Mouse (Mus musculus): ENCODE data around the gene Eno1. TPM values are rescaled to one million over a fixed set of nuclear protein-coding genes. Genes with fewer than 3 reads are reported as not detected.

The Eno1 gene
- polyA plus RNA-seq, 2 experiments: 215 to 488 TPM

DNA sequence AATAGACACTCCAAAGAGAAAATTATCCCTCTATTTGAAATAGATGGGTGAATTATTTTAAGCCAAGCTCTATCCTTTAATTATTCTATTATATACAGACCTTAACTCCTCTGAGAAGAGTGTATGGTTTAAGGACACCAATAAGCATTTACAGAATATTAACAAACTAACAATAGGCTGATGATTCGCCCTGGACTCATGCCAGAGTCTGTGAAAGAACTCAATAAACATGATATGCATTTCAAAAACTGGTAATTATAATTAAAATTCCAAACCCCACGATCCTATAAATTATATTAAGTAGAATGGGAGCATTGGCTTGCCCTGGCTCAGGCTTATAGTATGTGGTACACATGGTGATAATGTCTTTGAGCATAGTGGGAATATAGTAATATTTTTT lies 43.5 kb downstream of the Eno1 start:
- 74% methylated on average over 2 of the region's 2 CpGs for WGBS (ENCODE audit: insufficient replicate concordance)
- Histone ChIP-seq H3K4me2 (ENCODE audit: low read depth) (peak overlapping the region; percentile 91), H3K27me3 (ENCODE audit: control insufficient read depth, insufficient read depth, low read length) (no peaks in the 10 kb centered on the region), H3K9me3 (ENCODE audit: control insufficient read depth, low read length) (no peaks in the 10 kb centered on the region), H3K4me1 (replicated peaks; ENCODE audit: control insufficient read depth in 2 of 2, insufficient read depth in 2 of 2, low read length in 1 of 2) (peaks cover 11 to 18% of the 10 kb centered on the region in 2 experiments), H3K36me3 (replicated peaks; ENCODE audit: control insufficient read depth, insufficient read depth, low read depth) (no peaks in the 10 kb centered on the region), H3K27ac (no peak overlapping the region), H3K4me3 (ENCODE audit: insufficient read depth in 1 of 2, low read depth in 2 of 2, low read length in 2 of 2) (no peak overlapping the region), H3K9ac (replicated peaks) (no peak overlapping the region)
- DNase-seq (ENCODE audit: low read depth in 3 of 3, low spot score in 3 of 3) (no peak), ATAC-seq (ENCODE audit: insufficient read depth) (no peak)
- TF ChIP-seq EP300 (IDR thresholded peaks at IDR 0.05; ENCODE audit: low read depth): no peak
- no peak for TF ChIP-seq CTCF (IDR thresholded peaks at IDR 0.05; ENCODE audit: low read depth)

DNA sequence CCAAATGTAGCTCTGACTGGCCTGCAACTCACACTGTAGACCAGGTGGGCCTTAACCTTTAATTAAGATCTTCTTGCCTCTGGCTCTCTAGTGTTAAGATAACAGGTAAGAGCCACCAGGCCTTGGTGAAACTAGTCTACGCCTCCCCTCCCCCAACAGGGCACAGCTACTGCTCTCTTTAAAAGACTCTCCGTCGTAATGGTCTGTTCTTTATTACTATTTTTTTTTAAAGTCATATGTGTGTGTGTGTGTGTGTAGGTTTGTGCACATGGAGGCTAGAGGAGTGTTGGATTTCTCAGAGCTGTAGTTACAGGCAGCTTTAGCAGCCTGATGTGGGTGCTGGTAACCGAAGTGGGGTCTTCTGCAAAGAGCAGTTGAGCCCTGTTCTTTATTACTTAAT lies 43.9 kb downstream of the Eno1 start:
- peak overlapping the region; percentile 91 for H3K4me2 ChIP-seq (ENCODE audit: low read depth)
- no peak for TF ChIP-seq CTCF (IDR thresholded peaks at IDR 0.05; ENCODE audit: low read depth)
- TF ChIP-seq EP300 (IDR thresholded peaks at IDR 0.05; ENCODE audit: low read depth): no peak
- H3K27me3 ChIP-seq (ENCODE audit: control insufficient read depth, insufficient read depth, low read length): no peaks in the 10 kb centered on the region
- DNase-seq (ENCODE audit: low read depth in 3 of 3, low spot score in 3 of 3) (no peak), ATAC-seq (ENCODE audit: insufficient read depth) (no peak)
- peak overlapping the region in 1 of 2 experiments; percentile 90; a peak in 3 of 4 replicates for H3K4me3 ChIP-seq (ENCODE audit: insufficient read depth in 1 of 2, low read depth in 2 of 2, low read length in 2 of 2)
- H3K4me1 ChIP-seq (replicated peaks; ENCODE audit: control insufficient read depth in 2 of 2, insufficient read depth in 2 of 2, low read length in 1 of 2): peaks cover 11 to 18% of the 10 kb centered on the region in 2 experiments
- 56% methylated on average over 4 of the region's 4 CpGs for WGBS (ENCODE audit: insufficient replicate concordance)
- H3K27ac ChIP-seq: peak overlapping the region; percentile 92
- no peaks in the 10 kb centered on the region for H3K36me3 ChIP-seq (replicated peaks; ENCODE audit: control insufficient read depth, insufficient read depth, low read depth)
- H3K9me3 ChIP-seq (ENCODE audit: control insufficient read depth, low read length): no peaks in the 10 kb centered on the region
- peak overlapping the region; percentile 94 for H3K9ac ChIP-seq (replicated peaks)

DNA sequence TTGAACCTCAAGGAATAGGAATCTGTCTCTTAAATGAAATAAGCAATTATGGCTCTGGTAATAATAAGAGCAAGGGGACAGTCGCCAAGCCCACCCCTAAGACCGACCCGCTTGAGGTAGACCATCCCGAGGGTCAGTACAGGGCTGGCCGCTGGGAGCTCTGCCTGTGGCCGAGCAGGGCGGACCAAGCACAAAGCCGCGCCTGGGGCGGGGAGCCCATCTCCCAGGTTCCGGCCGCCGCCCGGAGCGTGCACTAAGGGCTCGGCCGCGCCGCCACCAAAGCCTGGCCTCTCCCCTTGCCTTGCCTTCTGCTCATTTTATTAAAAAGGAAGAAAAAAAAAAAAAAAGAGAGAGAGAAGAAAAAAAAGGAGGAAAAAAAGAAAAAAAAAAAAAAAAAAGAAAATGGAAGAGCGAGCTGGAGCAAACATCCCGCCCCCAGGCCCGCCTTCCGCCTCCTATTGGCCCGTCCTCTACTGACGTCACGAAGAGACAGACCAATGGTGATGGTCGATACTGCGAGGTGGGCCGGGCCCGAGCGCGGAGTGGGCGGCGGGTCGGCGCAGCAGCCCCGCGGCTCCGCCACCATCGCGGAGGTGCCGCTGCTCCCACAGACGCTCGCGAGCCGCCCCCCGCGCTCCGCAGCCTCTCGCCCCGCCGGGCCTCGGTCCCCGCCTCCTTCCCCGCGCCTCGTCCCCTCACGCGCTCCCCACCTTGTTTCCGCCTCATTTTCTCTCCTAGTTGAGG lies 44.7 kb downstream of the Eno1 start, which contains the start of gene Rere:
TSS of gene Rere (plus strand) at position 629 of the 744 bp plus-strand sequence.
- peak within 1 kb of the TSS; percentile 91 for H3K4me2 ChIP-seq (ENCODE audit: low read depth)
- peaks cover 11 to 18% of the 10 kb centered on the region in 2 experiments for H3K4me1 ChIP-seq (replicated peaks; ENCODE audit: control insufficient read depth in 2 of 2, insufficient read depth in 2 of 2, low read length in 1 of 2)
- no peaks in the 10 kb centered on the region for H3K36me3 ChIP-seq (replicated peaks; ENCODE audit: control insufficient read depth, insufficient read depth, low read depth)
- no peaks in the 10 kb centered on the region for H3K9me3 ChIP-seq (ENCODE audit: control insufficient read depth, low read length)
- no peaks in the 10 kb centered on the region for H3K27me3 ChIP-seq (ENCODE audit: control insufficient read depth, insufficient read depth, low read length)
- peak within 1 kb of the TSS; percentile 92 for H3K27ac ChIP-seq
- ATAC-seq (ENCODE audit: insufficient read depth) (peak; percentile 99), DNase-seq (ENCODE audit: low read depth in 3 of 3, low spot score in 3 of 3) (peak; percentile 90 to 92 (median 90))
- peak within 1 kb of the TSS; percentile 96 for H3K9ac ChIP-seq (replicated peaks)
- TF ChIP-seq EP300 (IDR thresholded peaks at IDR 0.05; ENCODE audit: low read depth): no peak
- 0 out of 2 replicates have a peak, but pooled peaks have one; percentile 10 for TF ChIP-seq CTCF (IDR thresholded peaks at IDR 0.05; ENCODE audit: low read depth)
- peak within 1 kb of the TSS; percentile 69 to 90 for H3K4me3 ChIP-seq (ENCODE audit: insufficient read depth in 1 of 2, low read depth in 2 of 2, low read length in 2 of 2)
- WGBS (ENCODE audit: insufficient replicate concordance): under 1% methylated on average over 58 of the region's 60 CpGs

DNA sequence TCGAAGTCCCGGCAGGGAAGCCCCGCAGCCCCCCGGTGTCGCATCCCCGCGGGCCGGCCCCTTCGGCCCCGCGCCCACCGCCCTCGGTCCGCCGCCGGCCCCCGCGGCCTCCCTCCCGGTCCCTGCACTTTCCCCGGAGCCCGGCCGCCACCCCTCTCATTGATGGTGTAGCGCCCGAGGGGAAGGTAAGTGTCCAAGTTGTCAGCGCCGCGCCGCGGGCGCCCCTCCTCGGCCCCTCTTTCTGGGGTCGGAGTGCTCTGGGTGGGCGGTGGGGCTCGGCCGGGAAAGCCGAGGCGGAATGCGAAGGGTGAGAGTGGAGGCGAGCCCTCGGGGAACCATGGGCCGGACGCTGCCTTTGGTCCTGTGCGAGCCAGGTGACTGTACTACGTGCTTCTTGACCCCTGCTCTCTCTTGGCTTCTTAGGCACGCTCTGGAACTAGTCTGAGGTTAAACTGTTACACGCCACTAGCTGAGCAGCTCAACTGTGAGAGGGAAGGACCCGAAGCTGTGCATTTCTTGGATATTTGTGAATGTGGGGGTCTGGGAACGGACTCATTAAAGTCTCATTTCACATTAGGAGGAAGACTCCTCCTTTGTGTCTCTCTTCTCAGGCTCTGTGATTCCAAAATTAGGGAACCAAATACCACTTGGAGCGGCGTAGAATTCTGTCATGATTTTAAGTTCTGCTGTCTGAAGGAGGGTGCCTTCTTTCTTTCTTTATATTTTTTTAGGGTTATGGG lies 45.5 kb downstream of the Eno1 start:
- peaks cover 11 to 18% of the 10 kb centered on the region in 2 experiments for H3K4me1 ChIP-seq (replicated peaks; ENCODE audit: control insufficient read depth in 2 of 2, insufficient read depth in 2 of 2, low read length in 1 of 2)
- H3K4me3 ChIP-seq (ENCODE audit: insufficient read depth in 1 of 2, low read depth in 2 of 2, low read length in 2 of 2): peak overlapping the region; percentile 65 to 90
- DNase-seq (ENCODE audit: low read depth in 3 of 3, low spot score in 3 of 3) (peak in 1 of 3 experiments; percentile 28), ATAC-seq (ENCODE audit: insufficient read depth) (peak; percentile 36; the same call in 1 of the 2 replicates)
- H3K27me3 ChIP-seq (ENCODE audit: control insufficient read depth, insufficient read depth, low read length): no peaks in the 10 kb centered on the region
- no peaks in the 10 kb centered on the region for H3K9me3 ChIP-seq (ENCODE audit: control insufficient read depth, low read length)
- WGBS (ENCODE audit: insufficient replicate concordance): under 1% methylated on average over 50 of the region's 50 CpGs
- H3K9ac ChIP-seq (replicated peaks): peak overlapping the region; percentile 96
- peak overlapping the region; percentile 91 for H3K4me2 ChIP-seq (ENCODE audit: low read depth)
- TF ChIP-seq EP300 (IDR thresholded peaks at IDR 0.05; ENCODE audit: low read depth) (no peak), CTCF (IDR thresholded peaks at IDR 0.05; ENCODE audit: low read depth) (no peak)
- H3K36me3 ChIP-seq (replicated peaks; ENCODE audit: control insufficient read depth, insufficient read depth, low read depth): no peaks in the 10 kb centered on the region
- peak overlapping the region; percentile 55 for H3K27ac ChIP-seq

All from liver, embryonic 14.5 days (tissue).